Mouse (Mus musculus): ENCODE measurements around the gene Fam71a.

Fam71a gene

GRCm38 (mm10) chr1:191164717-191165116, at the start of gene Fam71a:
Gene Fam71a, minus strand, starts transcription at chr1:191164817.
- DNase-seq (ENCODE audit: low spot score): no peak

GRCm38 (mm10) chr1:191211096-191211495, 46.5 kb upstream of the Fam71a start:
- no peak for DNase-seq (ENCODE audit: low spot score)

GRCm38 (mm10) chr1:191205791-191206190, 41.2 kb upstream of the Fam71a start:
- DNase-seq (ENCODE audit: low spot score): no peak

- no peak for DNase-seq (ENCODE audit: low spot score)
Observed at GRCm38 (mm10) chr1:191204876-191205275, 40.3 kb upstream of the Fam71a start.

GRCm38 (mm10) chr1:191203496-191203895, 38.9 kb upstream of the Fam71a start:
- DNase-seq (ENCODE audit: low spot score): no peak

GRCm38 (mm10) chr1:191202208-191202952, 37.8 kb upstream of the Fam71a start:
- DNase-seq (ENCODE audit: low spot score): no peak

- no peak for DNase-seq (ENCODE audit: low spot score)
Observed at GRCm38 (mm10) chr1:191200816-191201602, 36.4 kb upstream of the Fam71a start.

- DNase-seq (ENCODE audit: low spot score): no peak
Observed at GRCm38 (mm10) chr1:191197916-191198315, 33.3 kb upstream of the Fam71a start.

- no peak for DNase-seq (ENCODE audit: low spot score)
Observed at GRCm38 (mm10) chr1:191196016-191196415, 31.4 kb upstream of the Fam71a start.

- no peak for DNase-seq (ENCODE audit: low spot score)
Observed at GRCm38 (mm10) chr1:191193657-191194424, 29.2 kb upstream of the Fam71a start.

- no peak for DNase-seq (ENCODE audit: low spot score)
Observed at GRCm38 (mm10) chr1:191192751-191193150, 28.1 kb upstream of the Fam71a start.

GRCm38 (mm10) chr1:191192213-191192612, 27.6 kb upstream of the Fam71a start:
- DNase-seq (ENCODE audit: low spot score): no peak

GRCm38 (mm10) chr1:191189671-191190372, 25.2 kb upstream of the Fam71a start:
- no peak for DNase-seq (ENCODE audit: low spot score)

- no peak for DNase-seq (ENCODE audit: low spot score)
Observed at GRCm38 (mm10) chr1:191186386-191186770, 21.8 kb upstream of the Fam71a start.

GRCm38 (mm10) chr1:191185761-191186385, 21.3 kb upstream of the Fam71a start:
- DNase-seq (ENCODE audit: low spot score): no peak

- peak; percentile 29 for DNase-seq (ENCODE audit: low spot score)
Observed at GRCm38 (mm10) chr1:191184841-191185251, 20.2 kb upstream of the Fam71a start.

- DNase-seq (ENCODE audit: low spot score): no peak
Observed at GRCm38 (mm10) chr1:191184066-191184815, 19.6 kb upstream of the Fam71a start.

- DNase-seq (ENCODE audit: low spot score): peak; percentile 93
Observed at GRCm38 (mm10) chr1:191183163-191184065, 18.8 kb upstream of the Fam71a start.

- DNase-seq (ENCODE audit: low spot score): peak; percentile 43
Observed at GRCm38 (mm10) chr1:191182431-191183162, 18.0 kb upstream of the Fam71a start.
